Mouse (Mus musculus): Measurements from ENCODE around the gene Wwtr1.

GRCm38 (mm10) chr3:57574885-57575659, 638 bp downstream of the Wwtr1 start:
- TF ChIP-seq POLR2A (IDR thresholded peaks at IDR 0.05; ENCODE audit: borderline replicate concordance, extremely low read depth, low read depth, low read length): no peak
- TF ChIP-seq CTCF (IDR thresholded peaks at IDR 0.05; ENCODE audit: insufficient read depth, low read length): 0 out of 2 replicates have a peak, but pooled peaks have one; percentile 16

All from lung, adult 2 months (tissue).